Mouse (Mus musculus): ENCODE measurements around the gene Srl.

DNA sequence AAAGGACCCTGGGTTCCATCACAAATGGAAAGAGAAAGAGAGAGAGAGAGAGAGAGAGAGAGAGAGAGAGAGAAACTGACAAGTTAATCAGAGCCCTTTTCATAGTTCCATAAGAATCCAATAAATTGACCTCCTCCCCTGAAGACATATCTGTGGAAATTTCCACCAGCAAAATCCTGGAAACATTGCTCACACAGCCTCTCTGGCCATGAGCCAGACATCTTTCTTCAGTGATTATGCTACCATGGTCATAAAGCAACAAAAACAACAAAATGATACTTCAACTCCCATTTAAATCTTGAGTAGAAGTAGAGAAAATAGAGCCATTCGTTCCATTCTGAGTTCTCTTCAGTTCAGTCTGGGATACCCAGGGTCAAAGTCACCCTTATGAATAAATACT is 97.2 kb downstream of the Srl start:
- TF ChIP-seq CTCF (IDR thresholded peaks at IDR 0.05; ENCODE audit: extremely low read depth, insufficient read depth, low read length): no peak
- TF ChIP-seq POLR2A (IDR thresholded peaks at IDR 0.05; ENCODE audit: extremely low read depth, insufficient read depth, low read length): no peak
